Mouse (Mus musculus) heart, adult 2 months (tissue): ENCODE measurements at regions not wholly inside any gene's neighbourhood (a gene's known extent, or its start where the extent isn't known, plus 50 kb on each side); places are given as distances from the start of the nearest gene placed in this dataset.

ENCODE experiments used
- CTCF ChIP-seq: fragments of 200-600 bp; IDR thresholded peaks from 2 replicates; pipeline ENCODE4 v1.8.1; 2022; ENCODE audit warnings: antibody characterized with exemption, mild to moderate bottlenecking, moderate library complexity
- EP300 ChIP-seq: fragments of 200-500 bp; IDR thresholded peaks from 2 replicates; pipeline ENCODE4 v1.6.1; 2011; ENCODE audit warnings: low read depth, low read length, control low read depth; ENCODE audit not compliant: insufficient read depth
- POLR2A ChIP-seq: fragments of 200-500 bp; IDR thresholded peaks from 2 replicates; pipeline ENCODE4 v1.6.1; 2011; ENCODE audit warnings: mild to moderate bottlenecking, low read depth, low read length, control low read depth; ENCODE audit not compliant: insufficient read depth

DNA sequence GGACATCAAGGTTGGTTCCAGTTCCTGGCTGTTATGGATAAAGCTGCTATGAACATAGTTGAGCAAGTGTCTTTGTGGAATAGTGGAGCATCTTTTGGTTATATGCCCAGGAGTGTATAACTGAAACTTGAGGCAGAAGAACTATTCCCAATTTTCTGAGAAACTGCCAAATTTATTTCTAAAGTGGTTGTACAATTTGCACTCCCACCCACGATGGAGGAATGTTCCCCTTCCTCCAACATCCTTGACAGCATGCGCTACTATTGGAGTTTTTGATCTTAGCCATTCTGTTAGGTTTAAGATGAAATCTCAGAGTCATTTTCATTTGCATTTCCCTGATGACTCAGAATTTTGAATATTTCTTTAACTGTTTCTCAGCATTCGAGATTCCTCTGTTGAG is 607.6 kb downstream of the Fat4 start:
- TF ChIP-seq CTCF (no peak), POLR2A (no peak), EP300 (no peak)
